10 mouse cellular contexts compared by ENCODE assay signal in the genomic region with DNA sequence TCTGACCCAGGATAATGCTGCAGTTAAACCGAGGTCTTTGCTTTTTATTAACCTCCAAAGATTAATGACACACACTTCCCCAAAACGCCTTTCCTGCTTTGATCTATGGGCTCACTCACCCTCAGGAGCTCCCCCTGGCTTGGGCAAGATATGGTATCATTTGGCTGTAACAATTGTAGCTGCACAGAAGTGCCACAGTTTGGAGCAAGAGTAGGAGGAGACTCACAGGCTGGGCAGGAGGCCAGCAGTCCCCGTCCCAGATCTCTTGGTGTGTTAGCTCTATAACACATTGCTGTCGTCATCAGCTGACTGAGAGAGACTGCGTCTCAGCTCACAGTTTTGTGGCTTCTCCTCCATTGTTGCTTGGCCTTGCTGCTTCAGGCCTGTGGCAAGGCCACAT. TPM values are rescaled to one million over a fixed set of nuclear protein-coding genes. Genes with fewer than 3 reads are reported as not detected.
DNase-seq lines count a peak whose midpoint lies in the region; ATAC-seq and TF ChIP-seq lines count a peak whose summit lies in the region.
"Had no signal": no experiment of that assay in that cellular context is flagged by ENCODE, and none has a peak within 500 bp of the region (broad histone marks: within the 10 kb centered on the region; RNA-seq: fewer than 3 reads in every experiment).

No protein-coding gene starts in this region.

- H3K9ac ChIP-seq in forebrain, embryonic 13.5 days, result no peak overlapping the region
- no peak overlapping the region for H3K9ac ChIP-seq in kidney, postnatal 0 days (ENCODE audit: low read depth, low read length)
- no peak overlapping the region for H3K9ac ChIP-seq in lung, embryonic 15.5 days
- H3K9ac ChIP-seq in stomach, embryonic 14.5 days (replicated peaks; ENCODE audit: low read depth, low read length), result no peak overlapping the region

- peak; percentile 68 to 74 for DNase-seq in frontal cortex, postnatal 36 days (ENCODE audit: low spot score in 2 of 2)
- no peak for DNase-seq in frontal cortex, postnatal 10 days (ENCODE audit: low spot score in 2 of 2)
- peak; percentile 95 for DNase-seq in Muller cell, postnatal 12 days (ENCODE audit: inconsistent ontology term)
- DNase-seq in kidney, postnatal 0 days (ENCODE audit: low spot score), result peak; percentile 90

- peaks cover 90% of the 10 kb centered on the region for H3K4me1 ChIP-seq in forebrain, embryonic 13.5 days
- peaks cover 25% of the 10 kb centered on the region for H3K4me1 ChIP-seq in kidney, postnatal 0 days (replicated peaks; ENCODE audit: insufficient read depth, low read length)
- peaks cover 48% of the 10 kb centered on the region for H3K4me1 ChIP-seq in lung, embryonic 15.5 days
- peaks cover 43% of the 10 kb centered on the region for H3K4me1 ChIP-seq in stomach, embryonic 14.5 days (ENCODE audit: control insufficient read depth, insufficient read depth, low read length)

- H3K36me3 ChIP-seq in forebrain, embryonic 13.5 days (ENCODE audit: poor library complexity, severe bottlenecking), result no peaks in the 10 kb centered on the region; the same call in 1 of the 2 replicates
- H3K36me3 ChIP-seq in kidney, postnatal 0 days (ENCODE audit: insufficient read depth, low read length), result 0 out of 2 replicates have a peak, but pooled peaks cover 5% of the 10 kb centered on the region
- H3K36me3 ChIP-seq in lung, embryonic 15.5 days, result no peaks in the 10 kb centered on the region
- 0 out of 2 replicates have a peak, but pooled peaks cover 2% of the 10 kb centered on the region for H3K36me3 ChIP-seq in stomach, embryonic 14.5 days (ENCODE audit: control insufficient read depth, insufficient read depth, low read length)

- 0 out of 2 replicates have a peak, but pooled peaks have one; percentile 17 for ATAC-seq in forebrain, embryonic 13.5 days
- peak; percentile 52 for ATAC-seq in kidney, postnatal 0 days (replicated peaks; ENCODE audit: low FRiP score, low read depth)
- ATAC-seq in lung, embryonic 15.5 days (ENCODE audit: borderline replicate concordance, extremely low read depth, low FRiP score, low TSS enrichment), result peak; percentile 80
- ATAC-seq in stomach, embryonic 14.5 days (ENCODE audit: insufficient number of reproducible peaks, insufficient read depth, low FRiP score, low read depth), result peak; percentile 11; the same call in 1 of the 2 replicates
- no peak for ATAC-seq in inflammation-experienced regulatory T-cells, adult 6 months

- WGBS in forebrain, embryonic 13.5 days, result 14% methylated on average over 5 of the region's 5 CpGs
- WGBS in kidney, postnatal 0 days, result 5% methylated on average over 5 of the region's 5 CpGs
- 3% methylated on average over 5 of the region's 5 CpGs for WGBS in lung, embryonic 15.5 days
- 9% methylated on average over 5 of the region's 5 CpGs for WGBS in stomach, embryonic 14.5 days

- no peaks in the 10 kb centered on the region for H3K9me3 ChIP-seq in forebrain, embryonic 13.5 days (replicated peaks)
- H3K9me3 ChIP-seq in kidney, postnatal 0 days (replicated peaks; ENCODE audit: low read length), result no peaks in the 10 kb centered on the region
- H3K9me3 ChIP-seq in lung, embryonic 15.5 days, result no peaks in the 10 kb centered on the region
- no peaks in the 10 kb centered on the region for H3K9me3 ChIP-seq in stomach, embryonic 14.5 days (ENCODE audit: control insufficient read depth, low read depth, low read length)

- no peak overlapping the region for H3K4me2 ChIP-seq in forebrain, embryonic 13.5 days
- no peak overlapping the region for H3K4me2 ChIP-seq in kidney, postnatal 0 days (ENCODE audit: low read length)
- no peak overlapping the region for H3K4me2 ChIP-seq in lung, embryonic 15.5 days
- no peak overlapping the region for H3K4me2 ChIP-seq in stomach, embryonic 14.5 days (replicated peaks; ENCODE audit: low read depth, low read length)

- H3K4me3 ChIP-seq in forebrain, embryonic 13.5 days, result no peak overlapping the region
- no peak overlapping the region for H3K4me3 ChIP-seq in kidney, postnatal 0 days (replicated peaks; ENCODE audit: low read depth, low read length)
- H3K4me3 ChIP-seq in lung, embryonic 15.5 days, result no peak overlapping the region
- no peak overlapping the region for H3K4me3 ChIP-seq in stomach, embryonic 14.5 days (ENCODE audit: low read depth, low read length)
- H3K4me3 ChIP-seq: erythroblast, embryonic 14.5 days had no signal

- no peaks in the 10 kb centered on the region for H3K27me3 ChIP-seq in forebrain, embryonic 13.5 days
- no peaks in the 10 kb centered on the region for H3K27me3 ChIP-seq in kidney, postnatal 0 days (ENCODE audit: insufficient read depth, low read length)
- no peaks in the 10 kb centered on the region for H3K27me3 ChIP-seq in lung, embryonic 15.5 days
- H3K27me3 ChIP-seq in stomach, embryonic 14.5 days (ENCODE audit: control insufficient read depth, insufficient read depth, low read length), result no peaks in the 10 kb centered on the region
- H3K27me3 ChIP-seq: CH12.LX had no signal

- peak overlapping the region; percentile 85 for H3K27ac ChIP-seq in forebrain, embryonic 13.5 days
- peak overlapping the region; percentile 28 for H3K27ac ChIP-seq in kidney, postnatal 0 days
- H3K27ac ChIP-seq in lung, embryonic 15.5 days, result peak overlapping the region; percentile 80
- H3K27ac ChIP-seq in stomach, embryonic 14.5 days (ENCODE audit: low read length), result peak overlapping the region; percentile 49; the same call in 1 of the 2 replicates

- TF ChIP-seq CTCF in kidney, postnatal 0 days (IDR thresholded peaks at IDR 0.05; ENCODE audit: low read depth), result peak; percentile 55

RNA-seq across cellular contexts. Expression of gene A3galt2, which starts 35.1 kb away (rescaled TPM):
- 0.67 and 0.88 TPM in 2 replicates for polyA plus RNA-seq in forebrain, embryonic 13.5 days (2015; fragmentation: Nextera tagmentation; extraction: Ambion mirVana)
- polyA plus RNA-seq in kidney, postnatal 0 days (2015; fragmentation: Nextera tagmentation; extraction: Ambion mirVana), result 0.13 and 0.23 TPM in 2 replicates
- polyA plus RNA-seq in lung, embryonic 15.5 days (2015; fragmentation: Nextera tagmentation; extraction: Ambion mirVana), result 0.20 and 0.35 TPM in 2 replicates
- polyA plus RNA-seq in stomach, embryonic 14.5 days (2014; fragmentation: Nextera tagmentation; extraction: Ambion mirVana), result 0.20 and 0.27 TPM in 2 replicates
- polyA plus RNA-seq in inflammation-experienced regulatory T-cells, adult 6 months (2017; shearing (Covaris generic)), result under 1 TPM in 2 of 3 experiments, not detected in 1; 0.16 to 0.38 TPM
- polyA plus RNA-seq: erythroblast, embryonic 14.5 days had no signal

Comparison
In these comparisons a context has a peak if more than half of its experiments do, and no peak if none do; other contexts are left out.
1. DNase-seq: peak in frontal cortex, postnatal 36 days (2 of 2), Muller cell, postnatal 12 days (single experiment) and kidney, postnatal 0 days (single experiment); none in frontal cortex, postnatal 10 days (0 of 2).
2. H3K27ac ChIP-seq: peak in every context shown above with its lines; median percentile 85 in forebrain, embryonic 13.5 days; 80 in lung, embryonic 15.5 days; 49 in stomach, embryonic 14.5 days; 28 in kidney, postnatal 0 days.